Mouse (Mus musculus): ENCODE data around the gene Grid1. TPM values are rescaled to one million over a fixed set of nuclear protein-coding genes. Genes with fewer than 3 reads are reported as not detected.

Gene Grid1
- polyA plus RNA-seq, 1 experiment from 2014 or later = 0.59 TPM

DNA sequence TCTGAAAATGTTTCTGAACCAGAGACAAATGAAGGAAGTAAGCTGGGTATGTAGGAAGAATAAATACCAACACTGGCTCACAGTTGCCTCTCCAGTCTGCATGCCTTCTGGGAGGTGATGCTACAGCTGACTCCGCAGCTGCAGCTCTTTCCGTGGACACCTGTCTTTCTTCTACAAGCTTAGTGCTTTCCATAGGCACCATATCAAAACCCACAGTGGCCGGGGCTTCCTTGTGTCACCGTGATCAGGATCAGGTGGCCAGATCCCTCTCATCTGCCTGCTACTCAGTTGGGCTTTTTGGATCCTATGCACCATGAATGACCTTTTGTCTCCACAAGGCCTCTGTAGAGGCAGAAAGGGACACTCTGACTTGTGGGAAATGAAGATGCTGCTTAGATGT, 272.7 kb downstream of the Grid1 start:
- no peaks in the 10 kb centered on the region for H3K36me3 ChIP-seq
- 91% methylated on average over 4 of the region's 4 CpGs for WGBS
- no peaks in the 10 kb centered on the region for H3K27me3 ChIP-seq (ENCODE audit: insufficient read depth, poor library complexity, severe bottlenecking)
- H3K9me3 ChIP-seq = no peaks in the 10 kb centered on the region
- H3K4me3 ChIP-seq = no peak overlapping the region
- 0 out of 2 replicates have a peak, but pooled peaks cover 5% of the 10 kb centered on the region for H3K4me1 ChIP-seq
- no peak overlapping the region for H3K27ac ChIP-seq
- DNase-seq (ENCODE audit: low spot score) = no peak

GRCm38 (mm10) chr14:35093561-35094186, 273.8 kb downstream of the Grid1 start:
- WGBS = 57% methylated on average over 6 of the region's 6 CpGs
- DNase-seq (ENCODE audit: low spot score) = no peak

DNA sequence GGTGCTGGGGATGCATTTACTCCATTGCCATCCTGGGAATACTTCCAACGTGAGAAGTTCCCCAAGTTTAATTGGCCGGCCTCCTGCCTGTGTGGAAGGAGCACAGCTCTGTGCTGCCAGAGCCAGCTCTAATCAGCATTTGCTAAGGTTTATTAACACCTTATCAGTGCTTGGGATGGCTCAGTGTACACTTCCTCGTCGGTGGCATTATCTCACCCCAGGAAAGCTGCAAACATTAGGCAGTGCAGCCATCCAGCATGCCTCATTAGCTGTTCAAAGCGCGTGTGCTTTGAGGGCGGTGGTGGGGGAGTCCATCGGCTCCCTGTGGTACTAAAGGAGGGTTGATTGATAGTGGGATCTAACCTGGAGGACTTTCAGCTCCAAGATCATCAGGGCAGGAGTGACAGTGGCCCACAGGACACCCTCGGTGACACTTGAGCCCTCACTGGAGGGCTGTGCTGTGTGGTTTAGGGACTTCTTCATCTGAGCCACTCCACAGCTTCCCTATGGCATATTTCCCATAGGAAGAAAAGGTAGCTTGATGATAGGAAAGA, 275.7 kb downstream of the Grid1 start:
- Histone ChIP-seq H3K27ac (no peak overlapping the region), H3K4me1 (0 out of 2 replicates have a peak, but pooled peaks cover 5% of the 10 kb centered on the region), H3K4me3 (no peak overlapping the region), H3K27me3 (ENCODE audit: insufficient read depth, poor library complexity, severe bottlenecking) (no peaks in the 10 kb centered on the region), H3K36me3 (no peaks in the 10 kb centered on the region), H3K9me3 (no peaks in the 10 kb centered on the region)
- 22% methylated on average over 9 of the region's 9 CpGs for WGBS
- no peak for DNase-seq (ENCODE audit: low spot score)

More at GRCm38 (mm10) chr14:35093561-35094186, 273.8 kb downstream of the Grid1 start:
- no peak overlapping the region for H3K4me3 ChIP-seq
- no peaks in the 10 kb centered on the region for H3K36me3 ChIP-seq
- H3K27ac ChIP-seq = no peak overlapping the region
- H3K9me3 ChIP-seq = no peaks in the 10 kb centered on the region
- no peaks in the 10 kb centered on the region for H3K27me3 ChIP-seq (ENCODE audit: insufficient read depth, poor library complexity, severe bottlenecking)
- 0 out of 2 replicates have a peak, but pooled peaks cover 5% of the 10 kb centered on the region for H3K4me1 ChIP-seq

DNA sequence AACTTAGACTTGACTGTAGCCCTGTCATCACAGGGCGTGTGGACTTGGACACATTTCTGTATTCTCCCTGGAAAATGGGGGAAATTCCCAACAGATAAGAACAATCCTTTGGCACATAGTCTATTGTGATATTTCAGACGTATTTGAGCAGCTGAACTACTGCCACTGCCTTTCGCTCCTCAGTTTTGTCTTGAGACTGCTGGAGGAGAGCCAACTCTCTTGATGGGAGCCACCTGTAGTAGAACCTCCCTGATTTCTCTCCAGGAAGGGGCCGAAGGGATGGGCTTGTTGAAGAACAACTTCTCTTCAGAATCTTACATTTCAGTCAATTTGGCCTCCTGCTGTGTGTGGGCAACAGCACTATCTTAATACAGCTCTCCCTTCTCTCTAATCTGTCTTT, 276.2 kb downstream of the Grid1 start:
- Histone ChIP-seq H3K27ac (no peak overlapping the region), H3K27me3 (ENCODE audit: insufficient read depth, poor library complexity, severe bottlenecking) (no peaks in the 10 kb centered on the region), H3K4me3 (no peak overlapping the region), H3K9me3 (no peaks in the 10 kb centered on the region), H3K36me3 (no peaks in the 10 kb centered on the region), H3K4me1 (0 out of 2 replicates have a peak, but pooled peaks cover 5% of the 10 kb centered on the region)
- DNase-seq (ENCODE audit: low spot score) = no peak
- 59% methylated on average over 4 of the region's 4 CpGs for WGBS

DNA sequence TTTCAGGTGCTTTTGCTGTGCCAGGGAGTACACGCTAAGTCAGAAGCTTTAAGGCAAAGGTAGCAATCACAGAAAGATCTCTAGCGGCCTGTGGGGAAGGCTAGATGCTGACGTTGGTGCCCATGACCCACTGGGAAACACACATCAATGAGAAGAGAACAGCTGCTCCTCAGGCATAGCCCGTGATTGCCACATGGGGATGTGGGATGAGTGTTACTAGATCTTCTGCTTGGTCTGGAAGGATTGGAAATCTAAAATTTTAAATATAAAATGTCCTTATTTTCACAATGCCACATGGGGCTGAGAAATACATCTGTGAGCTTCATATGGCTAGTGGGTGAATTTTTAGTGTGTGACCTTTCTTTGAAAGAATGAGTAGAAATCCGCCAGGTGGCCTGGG, 277.3 kb downstream of the Grid1 start:
- WGBS = 84% methylated on average over 5 of the region's 5 CpGs
- DNase-seq (ENCODE audit: low spot score) = no peak

GRCm38 (mm10) chr14:35103639-35104210, 283.8 kb downstream of the Grid1 start:
- WGBS = 75% methylated on average over 5 of the region's 5 CpGs
- H3K9me3 ChIP-seq = no peaks in the 10 kb centered on the region
- no peak for DNase-seq (ENCODE audit: low spot score)
- H3K27me3 ChIP-seq (ENCODE audit: insufficient read depth, poor library complexity, severe bottlenecking) = no peaks in the 10 kb centered on the region
- no peaks in the 10 kb centered on the region for H3K4me1 ChIP-seq
- H3K36me3 ChIP-seq = no peaks in the 10 kb centered on the region
- H3K4me3 ChIP-seq = no peak overlapping the region
- H3K27ac ChIP-seq = no peak overlapping the region

More for the DNA sequence above, 277.3 kb downstream of the Grid1 start:
- no peaks in the 10 kb centered on the region for H3K9me3 ChIP-seq
- H3K27ac ChIP-seq = no peak overlapping the region
- H3K4me1 ChIP-seq = 0 out of 2 replicates have a peak, but pooled peaks cover 5% of the 10 kb centered on the region
- H3K36me3 ChIP-seq = no peaks in the 10 kb centered on the region
- no peaks in the 10 kb centered on the region for H3K27me3 ChIP-seq (ENCODE audit: insufficient read depth, poor library complexity, severe bottlenecking)
- H3K4me3 ChIP-seq = no peak overlapping the region

- 84% methylated on average over 3 of the region's 3 CpGs for WGBS
- DNase-seq (ENCODE audit: low spot score) = no peak
These were observed 287.7 kb downstream of the Grid1 start for GRCm38 (mm10) chr14:35107596-35107995.

GRCm38 (mm10) chr14:35110928-35111327, 291.0 kb downstream of the Grid1 start:
- Histone ChIP-seq H3K27me3 (ENCODE audit: insufficient read depth, poor library complexity, severe bottlenecking) (no peaks in the 10 kb centered on the region), H3K27ac (no peak overlapping the region), H3K4me3 (no peak overlapping the region), H3K4me1 (no peaks in the 10 kb centered on the region), H3K9me3 (no peaks in the 10 kb centered on the region), H3K36me3 (no peaks in the 10 kb centered on the region)
- DNase-seq (ENCODE audit: low spot score) = no peak
- 70% methylated on average over 1 of the region's 1 CpGs for WGBS

More at GRCm38 (mm10) chr14:35107596-35107995, 287.7 kb downstream of the Grid1 start:
- H3K4me1 ChIP-seq = no peaks in the 10 kb centered on the region
- no peaks in the 10 kb centered on the region for H3K27me3 ChIP-seq (ENCODE audit: insufficient read depth, poor library complexity, severe bottlenecking)
- H3K9me3 ChIP-seq = no peaks in the 10 kb centered on the region
- H3K27ac ChIP-seq = no peak overlapping the region
- no peak overlapping the region for H3K4me3 ChIP-seq
- no peaks in the 10 kb centered on the region for H3K36me3 ChIP-seq

DNA sequence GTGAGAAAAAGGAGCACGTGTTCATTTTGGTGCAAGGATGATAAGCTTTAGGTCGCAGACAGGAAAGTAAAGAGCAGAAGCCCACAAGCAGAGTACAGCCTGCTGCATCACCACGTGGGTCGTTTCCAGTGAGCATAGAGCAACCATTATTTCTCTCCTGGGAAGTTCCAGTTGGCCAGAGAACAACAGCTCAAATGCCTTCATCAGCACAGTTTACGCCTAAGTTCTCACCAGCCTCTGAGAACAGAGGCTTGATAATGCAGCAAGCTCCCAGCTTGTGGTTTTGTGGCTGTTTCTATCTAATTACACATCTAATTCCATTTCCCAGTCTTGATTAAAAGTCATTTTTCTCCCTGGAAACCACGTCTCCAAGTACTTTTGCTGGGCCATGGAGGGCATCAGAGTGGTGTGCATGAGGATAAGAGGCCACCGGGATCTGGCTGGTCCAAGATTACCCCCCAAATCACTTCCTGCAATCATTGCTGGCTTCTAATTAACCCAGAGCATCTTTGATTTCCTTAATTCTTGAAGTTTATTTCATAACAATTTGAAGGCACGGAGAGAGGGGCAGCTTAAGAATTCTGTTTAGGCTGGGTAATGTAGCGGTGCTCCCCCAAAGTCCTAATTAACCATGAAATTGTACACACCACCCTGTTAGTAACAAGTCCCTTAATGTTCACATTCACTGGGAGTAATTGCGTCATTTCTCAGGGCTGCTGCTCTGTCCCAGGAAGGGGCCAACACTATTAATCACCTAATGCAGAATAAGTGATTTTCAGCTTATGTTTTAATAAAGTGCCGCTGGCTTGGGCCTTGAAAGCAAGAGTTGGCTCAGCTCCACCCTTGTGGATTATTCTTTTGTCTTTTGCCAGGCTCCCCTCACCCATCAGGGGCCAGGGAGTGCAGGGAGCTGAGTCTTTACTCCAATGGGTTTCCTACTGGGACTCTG, 292.7 kb downstream of the Grid1 start:
- no peaks in the 10 kb centered on the region for H3K4me1 ChIP-seq
- WGBS = 67% methylated on average over 11 of the region's 11 CpGs
- no peaks in the 10 kb centered on the region for H3K9me3 ChIP-seq
- DNase-seq (ENCODE audit: low spot score) = no peak
- H3K27me3 ChIP-seq (ENCODE audit: insufficient read depth, poor library complexity, severe bottlenecking) = no peaks in the 10 kb centered on the region
- H3K4me3 ChIP-seq = no peak overlapping the region
- no peaks in the 10 kb centered on the region for H3K36me3 ChIP-seq
- H3K27ac ChIP-seq = no peak overlapping the region

DNA sequence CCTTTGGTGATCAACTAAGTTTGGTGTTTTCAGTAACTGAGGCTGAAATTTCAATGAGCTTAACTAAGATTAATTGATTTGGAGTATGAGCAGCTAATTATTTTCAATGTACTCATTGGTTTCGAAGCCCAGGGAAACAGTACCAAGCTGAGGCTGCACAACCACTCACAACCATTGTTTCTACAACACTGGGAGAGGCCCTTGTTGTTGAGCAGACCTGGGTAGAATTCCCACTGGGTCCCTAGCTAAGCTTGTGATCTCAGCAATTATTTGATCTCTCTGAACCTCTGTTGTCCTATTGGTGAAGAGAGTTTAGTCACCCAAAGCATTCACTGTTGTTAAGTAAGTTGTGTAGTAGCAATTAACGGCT, 293.4 kb downstream of the Grid1 start:
- WGBS = 79% methylated on average over 2 of the region's 2 CpGs
- Histone ChIP-seq H3K4me1 (no peaks in the 10 kb centered on the region), H3K9me3 (no peaks in the 10 kb centered on the region), H3K4me3 (no peak overlapping the region), H3K27me3 (ENCODE audit: insufficient read depth, poor library complexity, severe bottlenecking) (no peaks in the 10 kb centered on the region), H3K27ac (no peak overlapping the region), H3K36me3 (no peaks in the 10 kb centered on the region)
- no peak for DNase-seq (ENCODE audit: low spot score)

DNA sequence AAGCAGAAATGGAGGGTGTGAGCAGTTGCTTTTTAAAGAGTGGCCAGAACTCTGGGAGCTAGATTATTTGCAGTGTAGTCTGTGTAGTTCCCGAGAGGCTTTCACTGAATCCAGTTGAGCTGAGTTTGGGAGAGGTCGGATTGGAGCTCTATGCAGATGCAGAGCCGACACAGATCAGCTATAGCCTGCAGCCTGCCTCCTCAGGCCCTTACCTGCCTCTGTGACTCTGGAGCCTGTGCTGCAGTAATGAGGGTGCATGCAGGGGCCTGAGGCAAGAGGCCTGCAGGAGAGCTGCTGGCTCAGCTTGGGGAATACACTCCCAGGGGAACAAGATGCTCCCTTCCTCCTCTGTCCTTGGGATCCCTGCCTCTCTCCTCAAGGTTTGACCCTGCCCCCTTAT, 296.0 kb downstream of the Grid1 start:
- WGBS = 57% methylated on average over 3 of the region's 3 CpGs
- DNase-seq (ENCODE audit: low spot score) = no peak
- H3K4me1 ChIP-seq = no peaks in the 10 kb centered on the region
- no peaks in the 10 kb centered on the region for H3K9me3 ChIP-seq
- no peaks in the 10 kb centered on the region for H3K36me3 ChIP-seq
- H3K27ac ChIP-seq = no peak overlapping the region
- H3K4me3 ChIP-seq = no peak overlapping the region
- no peaks in the 10 kb centered on the region for H3K27me3 ChIP-seq (ENCODE audit: insufficient read depth, poor library complexity, severe bottlenecking)

GRCm38 (mm10) chr14:35120089-35120488, 300.2 kb downstream of the Grid1 start:
- no peak overlapping the region for H3K27ac ChIP-seq
- no peaks in the 10 kb centered on the region for H3K4me1 ChIP-seq
- H3K36me3 ChIP-seq = no peaks in the 10 kb centered on the region
- H3K9me3 ChIP-seq = no peaks in the 10 kb centered on the region
- H3K27me3 ChIP-seq (ENCODE audit: insufficient read depth, poor library complexity, severe bottlenecking) = no peaks in the 10 kb centered on the region
- WGBS = 47% methylated on average over 2 of the region's 2 CpGs
- H3K4me3 ChIP-seq = no peak overlapping the region
- no peak for DNase-seq (ENCODE audit: low spot score)

GRCm38 (mm10) chr14:35120905-35121304, 301.0 kb downstream of the Grid1 start:
- Histone ChIP-seq H3K27me3 (ENCODE audit: insufficient read depth, poor library complexity, severe bottlenecking) (no peaks in the 10 kb centered on the region), H3K36me3 (no peaks in the 10 kb centered on the region), H3K27ac (no peak overlapping the region), H3K9me3 (no peaks in the 10 kb centered on the region), H3K4me1 (no peaks in the 10 kb centered on the region), H3K4me3 (no peak overlapping the region)
- 76% methylated on average over 4 of the region's 4 CpGs for WGBS
- no peak for DNase-seq (ENCODE audit: low spot score)
